Mouse (Mus musculus): ENCODE data around the gene Cyba. TPM values are rescaled to one million over a fixed set of nuclear protein-coding genes. Genes with fewer than 3 reads are reported as not detected.
A peak's percentile ranks its signal among the peaks of the same experiment; 100 is the strongest.

The Cyba gene
- polyA plus RNA-seq, 1 experiment from 2014 or later = 238 TPM

GRCm38 (mm10) chr8:122463651-122464640, 31.2 kb upstream of the Cyba start:
- no peak for ATAC-seq (ENCODE audit: insufficient read depth, low FRiP score, low read depth)
- WGBS = 36% methylated on average over 12 of the region's 12 CpGs
- Histone ChIP-seq H3K4me1 (peaks cover 23% of the 10 kb centered on the region), H3K36me3 (peaks cover 6% of the 10 kb centered on the region), H3K4me2 (no peak overlapping the region), H3K9me3 (no peaks in the 10 kb centered on the region), H3K27me3 (replicated peaks) (peaks cover 23% of the 10 kb centered on the region), H3K4me3 (replicated peaks) (no peak overlapping the region), H3K27ac (no peak overlapping the region), H3K9ac (no peak overlapping the region)

GRCm38 (mm10) chr8:122462510-122462909, 29.8 kb upstream of the Cyba start:
- no peak for ATAC-seq (ENCODE audit: insufficient read depth, low FRiP score, low read depth)
- Histone ChIP-seq H3K36me3 (peaks cover 6% of the 10 kb centered on the region), H3K4me3 (replicated peaks) (no peak overlapping the region), H3K27me3 (replicated peaks) (peaks cover 27% of the 10 kb centered on the region), H3K4me2 (no peak overlapping the region), H3K27ac (no peak overlapping the region), H3K9me3 (no peaks in the 10 kb centered on the region), H3K9ac (no peak overlapping the region), H3K4me1 (peaks cover 23% of the 10 kb centered on the region)
- WGBS = 71% methylated on average over 8 of the region's 8 CpGs

- Histone ChIP-seq H3K9ac (no peak overlapping the region), H3K27me3 (replicated peaks) (peaks cover 27% of the 10 kb centered on the region), H3K4me2 (no peak overlapping the region), H3K4me3 (replicated peaks) (no peak overlapping the region), H3K4me1 (peaks cover 23% of the 10 kb centered on the region), H3K9me3 (no peaks in the 10 kb centered on the region), H3K36me3 (peaks cover 1% of the 10 kb centered on the region), H3K27ac (no peak overlapping the region)
- WGBS = 60% methylated on average over 11 of the region's 11 CpGs
- no peak for ATAC-seq (ENCODE audit: insufficient read depth, low FRiP score, low read depth)
Observed at GRCm38 (mm10) chr8:122461473-122462148, 28.9 kb upstream of the Cyba start.

- Histone ChIP-seq H3K4me3 (replicated peaks) (peak within 1 kb of the TSS; percentile 33), H3K36me3 (no peaks in the 10 kb centered on the region), H3K27ac (no peak within 1 kb of the TSS), H3K9ac (peak within 1 kb of the TSS; percentile 25; the same call in 1 of the 2 replicates), H3K9me3 (no peaks in the 10 kb centered on the region), H3K4me1 (peaks cover 23% of the 10 kb centered on the region), H3K4me2 (peak within 1 kb of the TSS; percentile 80), H3K27me3 (replicated peaks) (peaks cover 27% of the 10 kb centered on the region)
- 3% methylated on average over 56 of the region's 56 CpGs for WGBS
- peak; percentile 87 for ATAC-seq (ENCODE audit: insufficient read depth, low FRiP score, low read depth)
Observed at GRCm38 (mm10) chr8:122460524-122461472, 28.1 kb upstream of the Cyba start, which contains the start of gene Snai3. Gene Snai3, minus strand, starts transcription at chr8:122460733.

DNA sequence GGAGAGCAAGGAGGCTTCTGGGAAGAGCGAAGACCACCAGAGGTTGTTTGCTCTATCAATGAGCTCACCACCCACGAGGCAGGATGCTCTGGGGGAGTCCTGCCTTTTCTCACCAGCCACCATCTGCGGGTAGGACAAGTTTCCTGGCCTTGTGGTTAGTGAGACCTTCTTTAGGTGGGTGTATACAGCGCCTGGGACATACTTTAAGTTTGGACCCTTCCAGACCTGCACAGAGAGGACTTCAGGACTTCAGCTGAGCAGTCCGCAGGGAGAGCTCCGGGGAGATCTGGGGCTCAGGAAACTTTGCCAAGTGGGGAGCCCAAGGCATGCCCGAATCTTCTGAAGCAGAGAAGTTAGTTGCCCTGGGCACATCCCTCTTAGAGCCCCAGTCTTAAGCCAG, 27.3 kb upstream of the Cyba start:
- no peak for ATAC-seq (ENCODE audit: insufficient read depth, low FRiP score, low read depth)
- Histone ChIP-seq H3K4me2 (peak overlapping the region; percentile 80), H3K9me3 (no peaks in the 10 kb centered on the region), H3K4me3 (replicated peaks) (peak overlapping the region; percentile 33), H3K27me3 (replicated peaks) (peaks cover 27% of the 10 kb centered on the region), H3K36me3 (no peaks in the 10 kb centered on the region), H3K27ac (no peak overlapping the region), H3K4me1 (peaks cover 23% of the 10 kb centered on the region), H3K9ac (peak overlapping the region; percentile 25; the same call in 1 of the 2 replicates)
- WGBS = 23% methylated on average over 7 of the region's 7 CpGs

DNA sequence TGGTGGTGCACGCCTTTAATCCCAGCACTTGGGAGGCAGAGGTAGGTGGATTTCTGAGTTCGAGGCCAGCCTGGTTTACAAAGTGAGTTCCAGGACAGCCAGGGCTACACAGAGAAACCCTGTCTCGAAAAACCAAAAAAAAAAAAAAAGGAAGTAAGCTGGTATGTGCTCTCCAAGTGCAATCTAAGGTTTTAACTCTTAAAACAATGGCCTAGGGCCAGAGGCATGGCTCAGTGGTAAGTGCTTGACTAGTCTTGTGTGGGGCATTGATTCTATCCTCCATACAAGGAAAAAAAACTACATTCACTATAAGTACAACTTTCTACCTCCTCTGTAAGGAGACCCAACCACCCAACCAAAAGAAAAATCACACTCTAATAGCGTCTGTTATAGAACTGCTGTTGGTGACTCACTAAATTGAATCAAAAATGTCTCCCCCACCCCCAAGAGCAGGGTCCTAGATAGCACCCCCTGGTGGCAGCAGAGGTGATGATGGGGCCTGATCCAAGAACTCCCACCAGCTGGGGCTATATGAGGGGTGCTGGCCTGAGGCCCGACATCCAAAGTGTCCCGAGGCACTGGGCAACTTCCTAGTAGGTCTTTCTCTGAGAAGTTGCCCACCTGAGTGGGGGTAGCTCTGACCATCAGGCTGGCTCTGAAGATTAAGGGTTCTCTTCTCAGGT, 26.6 kb upstream of the Cyba start:
- no peak for ATAC-seq (ENCODE audit: insufficient read depth, low FRiP score, low read depth)
- 65% methylated on average over 6 of the region's 6 CpGs for WGBS

GRCm38 (mm10) chr8:122457171-122457570, 24.4 kb upstream of the Cyba start:
- WGBS = 70% methylated on average over 11 of the region's 11 CpGs
- no peak overlapping the region for H3K27ac ChIP-seq
- no peaks in the 10 kb centered on the region for H3K36me3 ChIP-seq
- H3K4me1 ChIP-seq = peaks cover 19% of the 10 kb centered on the region
- no peaks in the 10 kb centered on the region for H3K9me3 ChIP-seq
- no peak overlapping the region for H3K4me2 ChIP-seq
- ATAC-seq (ENCODE audit: insufficient read depth, low FRiP score, low read depth) = no peak
- H3K27me3 ChIP-seq (replicated peaks) = peaks cover 24% of the 10 kb centered on the region
- H3K4me3 ChIP-seq (replicated peaks) = no peak overlapping the region
- no peak overlapping the region for H3K9ac ChIP-seq

More for the DNA sequence above, 26.6 kb upstream of the Cyba start:
- Histone ChIP-seq H3K4me2 (peak overlapping the region; percentile 80; the same call in 1 of the 2 replicates), H3K4me1 (peaks cover 23% of the 10 kb centered on the region), H3K27ac (no peak overlapping the region), H3K9me3 (no peaks in the 10 kb centered on the region), H3K36me3 (no peaks in the 10 kb centered on the region), H3K4me3 (replicated peaks) (no peak overlapping the region), H3K27me3 (replicated peaks) (peaks cover 27% of the 10 kb centered on the region), H3K9ac (no peak overlapping the region)

GRCm38 (mm10) chr8:122454409-122454808, 21.7 kb upstream of the Cyba start:
- no peak overlapping the region for H3K9ac ChIP-seq
- 82% methylated on average over 6 of the region's 6 CpGs for WGBS
- no peak for ATAC-seq (ENCODE audit: insufficient read depth, low FRiP score, low read depth)
- H3K9me3 ChIP-seq = no peaks in the 10 kb centered on the region
- H3K36me3 ChIP-seq = no peaks in the 10 kb centered on the region
- H3K4me2 ChIP-seq = no peak overlapping the region
- peaks cover 6% of the 10 kb centered on the region; the same call in 1 of the 2 replicates for H3K27me3 ChIP-seq (replicated peaks)
- no peak overlapping the region for H3K27ac ChIP-seq
- no peaks in the 10 kb centered on the region for H3K4me1 ChIP-seq
- H3K4me3 ChIP-seq (replicated peaks) = no peak overlapping the region

GRCm38 (mm10) chr8:122452154-122452553, 19.4 kb upstream of the Cyba start:
- no peaks in the 10 kb centered on the region for H3K9me3 ChIP-seq
- no peaks in the 10 kb centered on the region for H3K27me3 ChIP-seq (replicated peaks)
- no peak overlapping the region for H3K4me2 ChIP-seq
- no peak overlapping the region for H3K9ac ChIP-seq
- H3K4me1 ChIP-seq = no peaks in the 10 kb centered on the region
- no peak overlapping the region for H3K4me3 ChIP-seq (replicated peaks)
- no peak for ATAC-seq (ENCODE audit: insufficient read depth, low FRiP score, low read depth)
- 72% methylated on average over 10 of the region's 10 CpGs for WGBS
- no peaks in the 10 kb centered on the region for H3K36me3 ChIP-seq
- H3K27ac ChIP-seq = no peak overlapping the region

- no peak overlapping the region for H3K9ac ChIP-seq
- ATAC-seq (ENCODE audit: insufficient read depth, low FRiP score, low read depth) = no peak
- no peaks in the 10 kb centered on the region for H3K27me3 ChIP-seq (replicated peaks)
- H3K36me3 ChIP-seq = no peaks in the 10 kb centered on the region
- 70% methylated on average over 7 of the region's 7 CpGs for WGBS
- no peaks in the 10 kb centered on the region for H3K9me3 ChIP-seq
- H3K4me2 ChIP-seq = no peak overlapping the region
- no peak overlapping the region for H3K27ac ChIP-seq
- no peak overlapping the region for H3K4me3 ChIP-seq (replicated peaks)
- no peaks in the 10 kb centered on the region for H3K4me1 ChIP-seq
Observed at GRCm38 (mm10) chr8:122451161-122451703, 18.5 kb upstream of the Cyba start.
